Mouse (Mus musculus) kidney, postnatal 10 days (tissue): ENCODE results near the gene Ldah.
A peak's percentile ranks its signal among the peaks of the same experiment; 100 is the strongest.

Source experiments
- DNase-seq: peaks from one replicate; pipeline ENCODE4 v3.0.0; 2021; ENCODE audit warnings: mixed read lengths

Gene Ldah

DNA sequence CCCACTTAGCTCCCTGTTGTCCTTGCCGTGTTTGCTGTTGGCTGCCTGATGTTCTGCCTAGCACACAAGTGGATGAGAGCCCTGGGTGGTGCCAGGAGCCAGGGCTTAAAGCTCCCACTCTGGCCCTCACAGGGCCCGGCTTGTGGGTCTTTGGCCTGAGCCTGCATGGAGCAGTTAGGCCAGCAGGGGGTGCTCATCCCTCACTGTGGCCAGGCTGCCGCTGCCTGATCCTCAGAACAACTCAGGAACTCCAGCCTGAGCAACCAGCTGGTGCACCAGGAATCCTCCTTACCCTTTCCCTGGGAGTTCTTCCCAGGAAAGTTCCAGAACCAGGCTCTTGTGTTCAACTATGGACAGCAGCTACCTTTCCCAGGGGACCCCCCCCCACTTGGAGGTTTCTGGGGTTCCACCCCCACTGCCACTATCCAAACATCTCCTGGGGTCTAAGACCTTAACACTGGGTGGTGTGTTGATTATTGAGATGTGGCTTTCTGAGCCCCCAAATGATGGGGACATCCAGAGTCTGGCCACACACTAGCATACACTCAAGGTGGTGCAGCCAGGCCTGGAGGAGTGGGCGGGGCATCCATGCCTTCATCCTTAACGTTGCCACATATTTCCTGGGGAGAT lies 112.3 kb downstream of the Ldah start:
- peak; percentile 91 for DNase-seq

DNA sequence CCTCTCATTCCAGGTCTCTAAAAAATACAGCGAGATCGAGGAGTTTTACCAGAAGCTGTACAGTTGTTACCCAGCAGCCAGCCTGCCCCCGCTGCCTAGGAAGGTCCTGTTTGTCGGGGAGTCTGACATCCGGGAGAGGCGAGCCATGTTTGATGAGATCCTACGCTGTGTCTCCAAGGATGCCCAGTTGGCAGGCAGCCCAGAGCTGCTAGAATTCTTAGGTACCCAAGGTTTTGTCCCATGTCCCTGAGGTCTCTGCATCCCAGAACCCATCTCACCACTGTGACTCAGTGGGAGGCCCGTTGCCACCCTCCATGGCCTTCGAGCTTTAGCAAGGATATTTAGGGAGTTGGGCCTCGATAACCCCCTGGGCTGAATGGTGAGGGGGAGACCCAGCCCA lies 113.6 kb downstream of the Ldah start:
- no peak for DNase-seq

DNA sequence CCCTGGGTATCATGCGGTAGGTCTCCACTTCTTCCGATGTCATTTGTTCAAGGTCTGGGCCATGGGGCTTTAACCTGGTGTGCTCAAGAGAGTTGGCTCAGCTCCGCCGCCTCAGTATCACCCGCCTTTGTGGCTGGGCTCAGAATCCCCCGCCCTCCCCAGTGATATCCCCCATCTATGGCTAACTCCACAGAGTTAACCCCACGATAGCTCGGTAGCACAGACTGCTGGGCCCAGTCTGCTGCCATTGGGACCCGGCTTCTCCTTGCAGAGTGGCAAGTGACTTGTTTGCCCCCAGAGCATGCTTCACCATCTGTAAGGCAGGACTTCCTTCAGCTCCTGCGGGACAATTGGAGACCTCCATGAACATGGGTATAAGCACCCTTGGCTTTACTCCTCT lies 116.2 kb downstream of the Ldah start:
- no peak for DNase-seq

GRCm38 (mm10) chr12:8325245-8325942 lies 117.5 kb downstream of the Ldah start:
- DNase-seq = no peak

DNA sequence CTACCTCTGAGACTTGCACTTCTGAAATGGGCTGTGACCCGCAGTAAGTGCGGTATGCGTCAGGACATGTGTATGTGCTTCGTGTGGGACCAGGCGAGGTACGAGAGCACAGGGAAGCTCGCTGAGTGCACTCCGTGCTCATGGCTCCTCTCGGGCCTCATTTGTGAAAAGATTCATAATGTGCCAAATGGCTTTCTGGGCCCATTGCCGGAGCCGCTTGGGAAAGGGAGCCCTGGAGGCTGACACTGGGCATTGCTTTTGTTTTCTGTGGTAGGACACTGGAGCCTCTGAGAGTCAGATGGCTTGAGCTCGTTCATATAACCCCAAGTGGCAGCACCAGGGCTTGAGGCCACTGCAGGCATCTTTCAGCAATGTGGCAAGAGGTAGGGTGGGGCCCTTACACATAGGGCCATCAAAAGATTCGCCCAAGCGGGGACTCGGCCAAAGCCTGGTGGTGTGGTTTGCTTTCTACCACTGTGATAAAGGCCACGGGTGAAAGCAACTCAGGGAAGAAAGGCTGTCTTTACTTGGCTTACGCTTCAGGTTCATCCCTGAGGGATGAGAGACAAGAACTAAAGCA lies 118.1 kb downstream of the Ldah start:
- DNase-seq = no peak

DNA sequence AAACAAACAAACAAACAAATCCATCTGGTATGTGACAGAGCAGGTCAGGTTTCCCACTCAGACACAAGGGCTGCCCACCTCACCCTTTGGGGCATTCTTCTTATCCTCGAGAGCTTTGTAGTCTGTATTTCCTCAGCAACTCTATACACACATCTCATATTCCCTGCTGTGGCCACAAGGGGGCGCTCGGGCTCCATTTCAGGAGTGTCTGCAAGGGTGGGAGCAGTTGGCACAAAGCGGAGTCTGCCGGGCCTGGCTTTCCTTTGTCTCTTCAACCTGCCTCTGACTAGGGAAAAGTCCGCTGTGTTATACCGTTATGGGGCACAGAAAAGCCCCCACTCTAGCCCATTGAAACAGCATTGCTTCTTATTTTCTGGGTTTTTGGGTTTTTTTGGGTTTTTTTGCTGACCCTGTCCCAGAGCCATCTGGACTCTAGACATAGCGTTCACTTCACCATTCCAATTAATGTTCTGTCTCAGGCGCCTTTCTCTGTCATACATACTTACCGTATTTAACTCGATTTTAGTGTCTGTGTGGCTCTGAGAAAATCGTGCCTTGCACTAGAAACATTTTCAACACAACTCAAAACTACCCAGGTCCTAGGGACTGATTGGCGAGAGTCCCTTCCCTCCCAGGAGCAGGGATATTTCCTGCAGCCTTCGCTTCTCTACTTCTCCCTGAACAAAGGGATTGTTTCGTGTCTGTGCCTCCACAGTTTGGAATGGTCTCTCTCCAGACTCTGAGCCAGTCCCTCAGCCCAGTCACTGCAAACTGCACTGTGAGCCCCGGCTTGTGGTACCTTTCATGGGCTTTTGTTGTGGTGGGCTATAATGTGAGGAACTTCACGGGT lies 119.1 kb downstream of the Ldah start:
- peak; percentile 96 for DNase-seq

DNA sequence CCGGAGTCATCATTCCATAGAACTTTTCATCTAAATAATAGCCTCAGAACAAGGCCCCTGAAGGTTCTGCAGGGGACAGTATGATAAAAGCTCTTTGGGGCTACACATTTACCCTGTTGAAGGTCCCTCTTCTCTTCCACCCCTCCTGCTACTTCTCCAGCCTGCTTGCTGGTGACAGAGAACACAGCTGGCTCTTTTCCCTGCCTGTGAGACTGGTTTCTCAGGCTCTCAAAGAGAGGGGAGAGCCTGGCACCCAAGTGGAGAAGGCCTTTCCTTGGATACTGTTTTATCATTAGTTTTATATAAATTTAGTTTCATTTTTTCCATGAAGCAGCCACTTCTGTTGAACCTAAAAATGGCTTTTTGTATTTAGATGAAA lies 119.8 kb downstream of the Ldah start:
- DNase-seq = no peak

- no peak for DNase-seq
Observed at GRCm38 (mm10) chr12:8329236-8329635, 121.3 kb downstream of the Ldah start.

GRCm38 (mm10) chr12:8331489-8332173 lies 123.7 kb downstream of the Ldah start:
- peak; percentile 65 for DNase-seq

DNA sequence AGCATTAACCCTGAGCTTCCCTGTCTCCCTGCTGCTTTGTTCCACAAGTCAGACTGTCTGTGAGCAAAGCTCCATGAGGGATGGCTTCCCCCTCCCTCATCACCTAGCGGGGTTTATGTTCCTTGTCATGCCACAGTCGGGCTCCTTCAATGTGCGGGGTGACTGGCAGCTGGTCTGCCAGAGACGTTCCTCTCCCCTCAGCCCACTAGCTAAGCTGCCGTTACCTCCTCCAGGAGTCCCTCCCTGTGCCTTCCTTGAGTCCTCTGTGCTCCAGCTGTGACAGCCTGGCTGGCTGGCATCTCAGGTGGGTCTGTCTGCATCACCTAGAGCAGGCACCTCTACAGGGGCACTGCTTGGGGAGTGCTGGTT lies 124.3 kb downstream of the Ldah start:
- no peak for DNase-seq

DNA sequence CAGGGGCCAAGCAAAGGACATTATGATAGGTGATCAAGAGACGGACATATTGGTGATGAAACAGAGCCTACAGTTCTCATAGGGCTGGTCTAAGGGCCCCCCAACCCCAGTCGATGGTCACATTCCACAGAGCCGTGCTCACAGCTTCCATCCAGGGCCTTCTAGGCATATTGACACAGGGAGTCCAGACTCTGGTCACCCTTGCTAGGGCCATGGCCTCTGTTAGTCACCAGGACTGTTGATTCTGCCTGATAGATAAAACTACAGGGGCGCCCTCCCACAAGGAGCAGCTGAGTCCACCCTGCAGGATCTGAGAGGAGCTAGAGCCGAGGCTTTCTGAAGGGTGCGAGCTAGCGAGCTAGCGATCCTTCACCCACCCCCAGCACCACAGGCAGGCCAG lies 125.7 kb downstream of the Ldah start:
- DNase-seq = no peak

- no peak for DNase-seq
Observed at GRCm38 (mm10) chr12:8334261-8334660, 126.4 kb downstream of the Ldah start.
